Mouse (Mus musculus) stomach, postnatal 0 days (tissue): Measurements from ENCODE around the gene Pcolce.

Experiments
- CTCF ChIP-seq: IDR thresholded peaks from 2 replicates; pipeline ENCODE4 v1.5.1; 2016; ENCODE audit warnings: antibody characterized with exemption, low read depth, mild to moderate bottlenecking, moderate library complexity
- EP300 ChIP-seq: optimal IDR thresholded peaks from 2 replicates; pipeline ENCODE3; 2016; ENCODE audit warnings: antibody characterized with exemption

DNA sequence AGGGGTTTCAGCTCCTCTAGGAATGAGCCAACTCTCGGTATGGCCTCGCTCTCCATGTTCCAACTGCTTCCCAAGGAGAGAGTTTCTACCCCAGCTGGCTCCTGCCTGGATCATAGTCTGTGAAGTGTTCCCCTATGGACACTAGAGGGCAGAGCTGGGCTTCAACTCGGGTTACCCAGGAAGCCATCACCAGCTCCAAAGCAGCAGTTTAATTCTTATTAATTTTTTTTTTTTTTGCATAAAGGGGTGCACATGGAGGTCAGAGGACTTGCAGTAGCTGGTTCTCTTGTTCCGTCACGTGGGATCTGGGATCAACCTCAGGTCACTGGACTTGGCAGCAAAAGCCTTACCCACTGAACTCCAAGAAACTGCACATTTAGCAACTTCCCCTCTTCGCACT, 43.4 kb upstream of the Pcolce start:
- TF ChIP-seq CTCF = peak; percentile 90
- no peak for TF ChIP-seq EP300
